Mouse (Mus musculus): ENCODE results near the gene Gm20538.

Gm20538 gene

GRCm38 (mm10) chr19:44552731-44553130, at the start of gene Gm20538:
Gene Gm20538, minus strand, starts transcription at chr19:44552831.
- DNase-seq = no peak

GRCm38 (mm10) chr19:44594180-44594579, 41.5 kb upstream of the Gm20538 start:
- DNase-seq = no peak

- DNase-seq = no peak
Measured at GRCm38 (mm10) chr19:44591638-44592037, 39.0 kb upstream of the Gm20538 start.

- no peak for DNase-seq
Measured at GRCm38 (mm10) chr19:44590992-44591391, 38.4 kb upstream of the Gm20538 start.

GRCm38 (mm10) chr19:44589591-44590223, 37.1 kb upstream of the Gm20538 start:
- no peak for DNase-seq

GRCm38 (mm10) chr19:44588036-44588435, 35.4 kb upstream of the Gm20538 start:
- no peak for DNase-seq

GRCm38 (mm10) chr19:44582638-44583309, 30.1 kb upstream of the Gm20538 start:
- DNase-seq = peak; percentile 91

- DNase-seq = no peak
Measured at GRCm38 (mm10) chr19:44582103-44582502, 29.5 kb upstream of the Gm20538 start.

- no peak for DNase-seq
Measured at GRCm38 (mm10) chr19:44578038-44578437, 25.4 kb upstream of the Gm20538 start.

GRCm38 (mm10) chr19:44576275-44576674, 23.6 kb upstream of the Gm20538 start:
- no peak for DNase-seq

- DNase-seq = no peak
Measured at GRCm38 (mm10) chr19:44567763-44568162, 15.1 kb upstream of the Gm20538 start.

- DNase-seq = no peak
Measured at GRCm38 (mm10) chr19:44564006-44564405, 11.4 kb upstream of the Gm20538 start.

GRCm38 (mm10) chr19:44562652-44563206, 10.1 kb upstream of the Gm20538 start, which contains the start of gene Hif1an:
Gene Hif1an, plus strand, starts transcription at chr19:44562850.
- DNase-seq = peak; percentile 96

GRCm38 (mm10) chr19:44554861-44555590, 2.4 kb upstream of the Gm20538 start, which contains the start of gene Ndufb8:
Gene Ndufb8, minus strand, starts transcription at chr19:44555440.
- peak; percentile 95 for DNase-seq

GRCm38 (mm10) chr19:44554490-44554860, 1.8 kb upstream of the Gm20538 start:
- peak; percentile 5 for DNase-seq

- no peak for DNase-seq
Measured at GRCm38 (mm10) chr19:44553286-44553685, 655 bp upstream of the Gm20538 start.

- peak; percentile 67 for DNase-seq
Measured at GRCm38 (mm10) chr19:44545321-44546041, 7.2 kb downstream of the Gm20538 start, which contains the start of gene Sec31b. Gene Sec31b, minus strand, starts transcription at chr19:44545864.

- peak; percentile 91 for DNase-seq
Measured at GRCm38 (mm10) chr19:44544775-44545174, 7.9 kb downstream of the Gm20538 start.

GRCm38 (mm10) chr19:44544372-44544771, 8.3 kb downstream of the Gm20538 start:
- DNase-seq = no peak

- no peak for DNase-seq
Measured at GRCm38 (mm10) chr19:44542694-44543178, 9.9 kb downstream of the Gm20538 start.

GRCm38 (mm10) chr19:44537416-44537815, 15.2 kb downstream of the Gm20538 start:
- DNase-seq = no peak

- peak; percentile 38 for DNase-seq
Measured at GRCm38 (mm10) chr19:44535376-44535775, 17.3 kb downstream of the Gm20538 start.

Measured in embryo, embryonic 11 days (tissue).